Mouse (Mus musculus) large intestine, adult 2 months (tissue): Measurements from ENCODE around the gene Krt20. TPM values are rescaled to one million over a fixed set of nuclear protein-coding genes. Genes with fewer than 3 reads are reported as not detected.

Source experiments
- DNase-seq: peaks from one replicate; pipeline ENCODE4 v3.0.0-alpha.2; 2012; ENCODE audit warnings: low read depth, low spot score
- WGBS: fragments of 180-500 bp; shearing (Covaris S2); methylation state at CpG from one replicate; pipeline ENCODE4 v1.1.7; 2018; 5-methylcytosine and 5-hydroxymethylcytosine counted together
- polyA plus RNA-seq: library from polyadenylated mRNA; depleted of rRNA; stranded (reverse); fragments of >200 nt; gene quantifications from 2 replicates; pipeline ENCODE4 v1.2.3, GENCODE M21; 2012; rRNA removed

The Krt20 gene
- 409 and 926 TPM in 2 replicates for polyA plus RNA-seq

DNA sequence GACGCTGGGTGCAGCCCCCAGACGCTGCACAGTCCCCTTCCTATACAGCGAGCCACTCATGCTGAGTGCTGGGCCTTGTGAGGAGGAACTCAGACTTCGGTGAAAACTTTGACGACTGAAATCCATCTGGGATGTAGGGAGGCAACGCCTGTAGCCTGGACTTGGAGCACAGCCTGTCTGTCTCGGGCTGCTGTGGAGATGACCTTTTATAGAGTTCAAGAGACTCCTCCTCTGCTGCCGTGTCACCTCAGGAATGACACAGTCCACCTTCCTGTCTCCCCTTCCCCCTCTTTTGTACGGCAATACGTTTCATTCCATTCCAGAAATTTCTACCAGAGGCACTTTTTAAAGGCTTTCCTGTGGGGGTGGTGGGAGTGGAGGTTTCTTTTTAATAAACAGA lies at the start of gene Krt20:
Gene Krt20, minus strand, starts transcription at position 179 of the 400 bp plus-strand sequence.
- 20% methylated on average over 10 of the region's 10 CpGs for WGBS
- DNase-seq = no peak

DNA sequence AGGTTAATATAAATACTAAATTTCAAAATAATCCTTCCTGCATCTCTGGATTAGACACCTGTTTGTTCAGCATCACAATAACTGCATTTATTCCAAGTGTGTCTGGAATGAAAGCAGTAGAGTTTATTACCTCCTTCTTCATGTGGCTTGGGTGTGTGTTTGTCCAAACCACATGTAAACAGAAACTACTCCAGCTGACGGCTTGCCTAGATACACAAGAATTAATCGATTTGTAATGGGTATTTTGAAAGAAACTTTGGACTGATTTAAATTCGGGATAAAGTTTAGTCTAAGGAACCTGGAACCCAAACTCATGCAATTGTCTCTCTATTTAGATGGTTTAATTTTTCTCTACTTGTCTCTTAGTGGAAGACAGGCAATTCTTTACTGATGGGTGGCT lies 37.0 kb upstream of the Krt20 start:
- no peak for DNase-seq
- 35% methylated on average over 3 of the region's 3 CpGs for WGBS

GRCm38 (mm10) chr11:99473433-99473832 lies 35.5 kb upstream of the Krt20 start:
- WGBS = 51% methylated on average over 6 of the region's 6 CpGs
- no peak for DNase-seq

DNA sequence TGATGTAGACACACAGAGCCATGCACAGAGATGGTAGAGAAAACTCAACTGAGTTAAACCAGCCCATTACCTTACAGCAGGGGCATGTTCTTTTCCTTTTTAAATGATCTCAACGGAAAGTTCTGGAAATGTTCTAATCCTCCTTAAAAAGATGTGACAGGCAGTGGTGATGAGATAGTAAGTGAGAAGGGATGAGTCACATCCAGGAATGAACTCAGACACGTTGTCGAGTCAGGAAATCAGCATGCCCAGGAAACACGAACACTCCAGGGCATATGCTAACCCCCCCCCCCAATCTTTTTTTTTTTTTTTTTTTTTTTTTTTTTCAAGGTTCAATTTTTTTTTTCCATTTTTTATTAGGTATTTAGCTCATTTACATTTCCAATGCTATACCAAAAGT lies 34.5 kb upstream of the Krt20 start:
- DNase-seq = no peak
- WGBS = 73% methylated on average over 4 of the region's 4 CpGs

- WGBS = 72% methylated on average over 6 of the region's 6 CpGs
- DNase-seq = no peak
Observed at GRCm38 (mm10) chr11:99471946-99472345, 34.0 kb upstream of the Krt20 start.

DNA sequence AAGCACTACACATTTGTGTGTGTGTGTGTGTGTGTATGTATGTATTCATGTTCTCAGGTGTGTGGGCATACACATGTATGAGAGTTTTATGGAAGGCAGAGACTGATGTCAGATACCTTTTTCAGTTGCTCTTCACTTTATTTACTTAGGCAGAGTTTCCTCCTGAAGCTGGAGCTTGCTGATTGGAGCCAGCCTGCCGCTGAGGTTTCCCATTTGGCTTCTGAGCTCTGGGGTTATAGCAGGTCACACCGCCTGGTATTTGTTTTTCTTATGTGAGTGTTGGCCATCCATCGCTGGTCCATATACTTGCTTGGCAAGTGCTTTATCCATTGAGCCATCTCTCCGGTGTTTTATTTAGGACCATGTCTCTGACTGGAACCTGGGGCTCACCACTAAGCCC lies 31.3 kb upstream of the Krt20 start:
- DNase-seq = no peak
- WGBS = 14% methylated on average over 4 of the region's 4 CpGs

GRCm38 (mm10) chr11:99468566-99468965 lies 30.6 kb upstream of the Krt20 start:
- no peak for DNase-seq
- WGBS = 40% methylated on average over 11 of the region's 11 CpGs

GRCm38 (mm10) chr11:99466316-99466715 lies 28.4 kb upstream of the Krt20 start:
- no peak for DNase-seq
- 43% methylated on average over 7 of the region's 7 CpGs for WGBS

- peak; percentile 74 for DNase-seq
- WGBS = 3% methylated on average over 5 of the region's 5 CpGs
Observed at GRCm38 (mm10) chr11:99464836-99465235, 26.9 kb upstream of the Krt20 start.

DNA sequence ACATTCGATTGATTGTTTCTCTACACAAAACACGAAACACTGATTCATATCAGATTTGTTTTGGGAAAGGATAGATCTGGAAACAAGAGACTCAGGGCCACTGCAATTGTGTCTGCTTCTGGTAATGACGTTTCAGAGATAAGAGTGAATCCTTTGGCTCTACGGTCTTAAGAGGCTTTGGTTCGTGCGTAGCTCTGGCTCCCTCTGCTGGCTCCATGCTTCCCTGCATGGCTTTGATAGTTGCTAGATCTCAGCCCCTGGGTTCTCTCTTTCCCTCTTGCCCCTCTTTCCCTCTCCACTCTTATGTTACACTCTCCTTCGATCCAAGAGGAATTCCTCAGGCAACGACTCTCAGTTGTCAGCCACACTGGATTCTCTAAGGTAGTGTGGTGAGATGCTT lies 25.2 kb upstream of the Krt20 start:
- DNase-seq = peak; percentile 60
- WGBS = 12% methylated on average over 8 of the region's 8 CpGs

GRCm38 (mm10) chr11:99461736-99462135 lies 23.8 kb upstream of the Krt20 start:
- 31% methylated on average over 7 of the region's 7 CpGs for WGBS
- DNase-seq = peak; percentile 58

DNA sequence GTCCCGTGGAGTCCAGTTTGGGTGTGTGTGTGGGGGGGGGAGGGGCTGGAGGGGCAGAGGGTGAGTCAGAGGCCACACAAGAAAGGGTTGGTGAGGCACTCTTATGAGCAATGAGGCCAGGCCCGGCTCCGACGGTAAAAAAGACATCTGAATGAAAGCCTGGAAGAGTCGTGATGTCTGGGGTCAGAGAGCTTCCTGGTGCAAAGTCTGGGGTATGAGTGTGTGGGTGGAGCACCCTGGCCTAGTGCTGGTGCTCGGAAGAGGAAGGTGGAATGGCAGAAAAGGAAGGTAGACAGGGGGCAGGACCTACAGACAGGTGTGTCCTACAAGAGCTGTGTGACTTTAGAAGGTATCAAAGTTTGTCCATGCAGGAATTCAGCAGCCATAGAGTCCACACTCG lies 20.9 kb upstream of the Krt20 start:
- 15% methylated on average over 7 of the region's 7 CpGs for WGBS
- DNase-seq = peak; percentile 57

DNA sequence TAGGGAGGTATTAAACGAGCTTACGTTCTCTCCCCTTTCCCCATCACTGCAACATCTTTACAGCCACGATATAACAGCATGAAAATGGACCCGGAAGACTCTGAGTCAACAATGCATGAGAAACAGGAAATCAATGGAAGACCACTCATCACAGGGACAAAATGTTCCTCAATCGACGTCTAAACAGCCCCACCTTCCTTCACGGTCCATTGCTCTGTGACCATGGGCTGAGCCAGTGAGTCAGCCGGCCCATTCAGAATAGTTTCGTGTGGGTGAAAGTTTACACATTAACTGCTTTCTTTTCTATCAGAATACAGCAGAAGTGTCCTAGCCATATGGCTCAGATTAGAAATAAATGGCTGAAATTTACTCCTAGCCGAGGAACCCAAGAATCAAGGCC lies 16.8 kb upstream of the Krt20 start:
- DNase-seq = no peak
- 38% methylated on average over 10 of the region's 10 CpGs for WGBS

DNA sequence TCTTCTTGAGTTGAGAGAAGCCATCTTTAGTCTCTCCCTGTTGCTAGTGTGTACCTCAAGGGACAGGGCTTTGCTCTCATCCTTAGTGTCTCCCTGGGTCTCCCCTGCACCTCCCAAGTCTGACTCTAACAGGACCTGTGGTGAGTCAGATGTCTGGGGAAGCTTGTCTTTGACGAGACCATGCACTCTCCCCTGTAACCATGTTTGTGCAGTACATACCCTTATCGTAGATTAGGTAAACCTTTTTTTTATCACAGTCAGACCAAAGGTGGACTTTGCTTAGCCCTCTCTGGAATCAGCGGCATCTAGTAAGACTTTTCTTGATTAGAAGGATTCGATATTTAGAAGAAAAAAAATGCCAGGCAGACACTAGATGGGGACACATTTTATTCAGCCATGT lies 16.1 kb upstream of the Krt20 start:
- DNase-seq = no peak
- 44% methylated on average over 4 of the region's 4 CpGs for WGBS

DNA sequence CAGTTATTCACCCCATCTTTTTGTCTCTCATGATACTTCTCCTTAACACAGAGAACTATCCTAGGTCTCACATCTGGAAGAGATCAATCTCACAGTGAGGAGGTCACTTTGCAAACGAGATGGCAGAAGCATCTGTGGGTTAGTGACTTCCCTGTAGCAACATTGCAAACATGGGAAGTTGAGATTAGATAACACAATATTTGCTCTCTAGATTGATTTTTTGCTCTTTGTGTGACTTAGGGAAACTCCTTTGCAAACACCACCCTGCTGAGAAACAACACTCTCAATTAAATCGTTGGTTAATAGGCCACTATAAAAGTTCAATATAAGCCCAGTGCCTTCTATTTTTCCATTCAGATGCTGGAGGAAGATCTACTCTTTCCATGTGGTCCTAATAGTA lies 10.8 kb upstream of the Krt20 start:
- WGBS = 20% methylated on average over 2 of the region's 2 CpGs
- no peak for DNase-seq

GRCm38 (mm10) chr11:99441220-99441619 lies 3.3 kb upstream of the Krt20 start:
- peak; percentile 43 for DNase-seq
- 24% methylated on average over 8 of the region's 8 CpGs for WGBS

GRCm38 (mm10) chr11:99439465-99439864 lies 1.5 kb upstream of the Krt20 start:
- 55% methylated on average over 10 of the region's 10 CpGs for WGBS
- DNase-seq = no peak

GRCm38 (mm10) chr11:99436625-99437024 lies 1.3 kb downstream of the Krt20 start:
- WGBS = 27% methylated on average over 4 of the region's 4 CpGs
- DNase-seq = peak; percentile 50

DNA sequence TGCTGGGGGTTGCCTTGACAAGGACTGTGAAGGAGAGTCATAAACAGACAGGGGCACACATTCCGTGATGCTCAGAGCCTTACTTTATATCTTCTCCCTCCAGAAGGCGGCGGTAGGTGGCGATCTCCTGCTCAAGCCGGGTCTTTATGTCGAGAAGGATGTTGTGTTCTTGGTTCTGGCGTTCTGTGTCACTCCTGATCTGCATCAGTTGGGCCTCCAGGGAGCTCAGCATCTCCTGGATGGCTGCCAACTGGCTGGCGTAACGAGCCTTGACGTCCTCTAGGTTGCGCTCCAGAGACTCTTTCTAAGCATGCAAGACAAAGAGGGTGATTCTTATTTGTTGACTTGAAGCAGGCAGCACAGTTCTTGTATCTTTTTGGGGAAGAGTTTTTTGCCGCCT lies 7.3 kb downstream of the Krt20 start:
- 38% methylated on average over 12 of the region's 12 CpGs for WGBS
- no peak for DNase-seq

- WGBS = 79% methylated on average over 10 of the region's 10 CpGs
- no peak for DNase-seq
Observed at GRCm38 (mm10) chr11:99422159-99422558, 15.8 kb downstream of the Krt20 start, which contains the start of gene Krt12. TSS of gene Krt12 (minus strand) at chr11:99422259.

DNA sequence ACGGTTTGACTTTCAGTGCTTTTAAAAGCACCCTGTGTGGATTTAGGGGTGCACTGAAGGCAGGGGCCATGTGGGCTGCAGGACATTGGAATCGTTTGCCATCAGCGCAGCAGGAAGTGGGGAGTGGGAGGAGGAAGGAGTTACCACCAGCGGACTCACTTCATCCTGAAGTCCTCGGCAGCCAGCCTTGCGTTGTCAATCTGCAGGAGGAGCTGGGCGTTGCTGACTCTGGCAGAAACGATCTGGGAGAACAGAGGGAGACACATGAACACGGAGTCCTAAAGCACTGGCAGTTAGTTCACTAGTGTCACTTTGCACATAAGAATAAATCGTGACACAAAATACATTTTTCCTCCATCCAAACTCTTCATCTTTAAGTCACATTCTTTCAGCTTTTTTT lies 17.4 kb downstream of the Krt20 start:
- 33% methylated on average over 10 of the region's 10 CpGs for WGBS
- no peak for DNase-seq

DNA sequence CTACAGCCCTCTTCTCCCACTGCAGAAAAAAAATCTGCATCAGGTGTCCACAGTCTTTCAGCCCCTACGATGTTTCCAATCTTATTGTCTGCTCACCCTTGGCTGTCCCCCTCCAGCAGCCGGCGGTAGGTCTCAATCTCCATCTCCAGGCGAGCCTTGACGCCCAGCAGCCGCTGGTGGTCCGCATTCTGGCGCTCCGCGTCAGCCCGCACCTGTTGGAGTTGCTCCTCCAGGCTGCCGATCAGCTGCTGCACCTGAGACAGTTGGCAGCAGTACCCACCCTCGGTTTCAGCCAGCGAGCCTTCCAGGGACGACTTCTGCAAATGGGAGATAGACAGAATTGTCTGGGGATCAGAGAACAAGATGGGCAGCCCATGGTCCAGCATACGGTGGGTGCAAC lies 20.1 kb downstream of the Krt20 start:
- no peak for DNase-seq
- WGBS = 72% methylated on average over 16 of the region's 16 CpGs
